Mouse (Mus musculus): ENCODE measurements around the gene Exosc5. TPM values are rescaled to one million over a fixed set of nuclear protein-coding genes. Genes with fewer than 3 reads are reported as not detected.
A peak's percentile ranks its signal among the peaks of the same experiment; 100 is the strongest.

Gene Exosc5
- polyA plus RNA-seq, 1 experiment from 2014 or later: 83.0 TPM

GRCm38 (mm10) chr7:25626509-25627430, 32.2 kb upstream of the Exosc5 start, which contains the start of gene B3gnt8:
Gene B3gnt8, plus strand, starts transcription at chr7:25626654.
- Histone ChIP-seq H3K27me3 (ENCODE audit: control insufficient read depth, insufficient read depth, low read length) (no peaks in the 10 kb centered on the region), H3K27ac (ENCODE audit: low read length) (peak within 1 kb of the TSS; percentile 85), H3K4me2 (replicated peaks; ENCODE audit: low read depth, low read length) (peak within 1 kb of the TSS; percentile 68), H3K4me3 (ENCODE audit: low read depth, low read length) (peak within 1 kb of the TSS; percentile 47), H3K4me1 (ENCODE audit: control insufficient read depth, insufficient read depth, low read length) (peaks cover 20% of the 10 kb centered on the region), H3K9me3 (ENCODE audit: control insufficient read depth, low read depth, low read length) (no peaks in the 10 kb centered on the region), H3K36me3 (ENCODE audit: control insufficient read depth, insufficient read depth, low read length) (peaks cover 20% of the 10 kb centered on the region), H3K9ac (replicated peaks; ENCODE audit: low read depth, low read length) (peak within 1 kb of the TSS; percentile 38)
- WGBS: 8% methylated on average over 29 of the region's 29 CpGs
- peak; percentile 62 for ATAC-seq (ENCODE audit: insufficient number of reproducible peaks, insufficient read depth, low FRiP score, low read depth)

- 11% methylated on average over 38 of the region's 38 CpGs for WGBS
- Histone ChIP-seq H3K27me3 (ENCODE audit: control insufficient read depth, insufficient read depth, low read length) (no peaks in the 10 kb centered on the region), H3K4me3 (ENCODE audit: low read depth, low read length) (peak overlapping the region; percentile 47), H3K36me3 (ENCODE audit: control insufficient read depth, insufficient read depth, low read length) (peaks cover 12% of the 10 kb centered on the region), H3K4me2 (replicated peaks; ENCODE audit: low read depth, low read length) (peak overlapping the region; percentile 68), H3K4me1 (ENCODE audit: control insufficient read depth, insufficient read depth, low read length) (peaks cover 20% of the 10 kb centered on the region), H3K9ac (replicated peaks; ENCODE audit: low read depth, low read length) (peak overlapping the region; percentile 38), H3K9me3 (ENCODE audit: control insufficient read depth, low read depth, low read length) (no peaks in the 10 kb centered on the region), H3K27ac (ENCODE audit: low read length) (peak overlapping the region; percentile 85)
- peak; percentile 82 for ATAC-seq (ENCODE audit: insufficient number of reproducible peaks, insufficient read depth, low FRiP score, low read depth)
Measured at GRCm38 (mm10) chr7:25627431-25628322, 31.3 kb upstream of the Exosc5 start.

- no peak overlapping the region; the same call in 1 of the 2 replicates for H3K27ac ChIP-seq (ENCODE audit: low read length)
- H3K4me2 ChIP-seq (replicated peaks; ENCODE audit: low read depth, low read length): peak overlapping the region; percentile 68
- no peaks in the 10 kb centered on the region for H3K9me3 ChIP-seq (ENCODE audit: control insufficient read depth, low read depth, low read length)
- WGBS: 54% methylated on average over 8 of the region's 8 CpGs
- peaks cover 20% of the 10 kb centered on the region for H3K4me1 ChIP-seq (ENCODE audit: control insufficient read depth, insufficient read depth, low read length)
- H3K4me3 ChIP-seq (ENCODE audit: low read depth, low read length): peak overlapping the region; percentile 47
- H3K36me3 ChIP-seq (ENCODE audit: control insufficient read depth, insufficient read depth, low read length): peaks cover 12% of the 10 kb centered on the region
- H3K27me3 ChIP-seq (ENCODE audit: control insufficient read depth, insufficient read depth, low read length): no peaks in the 10 kb centered on the region
- H3K9ac ChIP-seq (replicated peaks; ENCODE audit: low read depth, low read length): peak overlapping the region; percentile 38
- ATAC-seq (ENCODE audit: insufficient number of reproducible peaks, insufficient read depth, low FRiP score, low read depth): no peak
Measured at GRCm38 (mm10) chr7:25628323-25628620, 30.7 kb upstream of the Exosc5 start.

GRCm38 (mm10) chr7:25632679-25633078, 26.3 kb upstream of the Exosc5 start:
- peaks cover 16% of the 10 kb centered on the region for H3K36me3 ChIP-seq (ENCODE audit: control insufficient read depth, insufficient read depth, low read length)
- no peaks in the 10 kb centered on the region for H3K27me3 ChIP-seq (ENCODE audit: control insufficient read depth, insufficient read depth, low read length)
- peaks cover 12% of the 10 kb centered on the region; the same call in 1 of the 2 replicates for H3K4me1 ChIP-seq (ENCODE audit: control insufficient read depth, insufficient read depth, low read length)
- 83% methylated on average over 5 of the region's 5 CpGs for WGBS
- no peak for ATAC-seq (ENCODE audit: insufficient number of reproducible peaks, insufficient read depth, low FRiP score, low read depth)
- H3K27ac ChIP-seq (ENCODE audit: low read length): no peak overlapping the region
- no peak overlapping the region for H3K9ac ChIP-seq (replicated peaks; ENCODE audit: low read depth, low read length)
- no peak overlapping the region for H3K4me2 ChIP-seq (replicated peaks; ENCODE audit: low read depth, low read length)
- H3K9me3 ChIP-seq (ENCODE audit: control insufficient read depth, low read depth, low read length): no peaks in the 10 kb centered on the region
- no peak overlapping the region for H3K4me3 ChIP-seq (ENCODE audit: low read depth, low read length)

GRCm38 (mm10) chr7:25636373-25636772, 22.6 kb upstream of the Exosc5 start:
- H3K4me1 ChIP-seq (ENCODE audit: control insufficient read depth, insufficient read depth, low read length): no peaks in the 10 kb centered on the region
- no peaks in the 10 kb centered on the region for H3K27me3 ChIP-seq (ENCODE audit: control insufficient read depth, insufficient read depth, low read length)
- no peak overlapping the region for H3K9ac ChIP-seq (replicated peaks; ENCODE audit: low read depth, low read length)
- no peaks in the 10 kb centered on the region for H3K9me3 ChIP-seq (ENCODE audit: control insufficient read depth, low read depth, low read length)
- ATAC-seq (ENCODE audit: insufficient number of reproducible peaks, insufficient read depth, low FRiP score, low read depth): no peak
- 32% methylated on average over 3 of the region's 3 CpGs for WGBS
- no peak overlapping the region for H3K27ac ChIP-seq (ENCODE audit: low read length)
- no peak overlapping the region for H3K4me2 ChIP-seq (replicated peaks; ENCODE audit: low read depth, low read length)
- H3K36me3 ChIP-seq (ENCODE audit: control insufficient read depth, insufficient read depth, low read length): peaks cover 10% of the 10 kb centered on the region; the same call in 1 of the 2 replicates
- no peak overlapping the region for H3K4me3 ChIP-seq (ENCODE audit: low read depth, low read length)

- H3K9ac ChIP-seq (replicated peaks; ENCODE audit: low read depth, low read length): no peak overlapping the region
- no peak overlapping the region for H3K4me2 ChIP-seq (replicated peaks; ENCODE audit: low read depth, low read length)
- no peak overlapping the region for H3K4me3 ChIP-seq (ENCODE audit: low read depth, low read length)
- H3K27ac ChIP-seq (ENCODE audit: low read length): no peak overlapping the region
- H3K9me3 ChIP-seq (ENCODE audit: control insufficient read depth, low read depth, low read length): no peaks in the 10 kb centered on the region
- H3K36me3 ChIP-seq (ENCODE audit: control insufficient read depth, insufficient read depth, low read length): peaks cover 14% of the 10 kb centered on the region; the same call in 1 of the 2 replicates
- WGBS: 83% methylated on average over 5 of the region's 5 CpGs
- ATAC-seq (ENCODE audit: insufficient number of reproducible peaks, insufficient read depth, low FRiP score, low read depth): no peak
- no peaks in the 10 kb centered on the region for H3K4me1 ChIP-seq (ENCODE audit: control insufficient read depth, insufficient read depth, low read length)
- no peaks in the 10 kb centered on the region for H3K27me3 ChIP-seq (ENCODE audit: control insufficient read depth, insufficient read depth, low read length)
Measured at GRCm38 (mm10) chr7:25637099-25637498, 21.9 kb upstream of the Exosc5 start.

- Histone ChIP-seq H3K4me2 (replicated peaks; ENCODE audit: low read depth, low read length) (no peak overlapping the region), H3K27ac (ENCODE audit: low read length) (no peak overlapping the region), H3K36me3 (ENCODE audit: control insufficient read depth, insufficient read depth, low read length) (peaks cover 14% of the 10 kb centered on the region; the same call in 1 of the 2 replicates), H3K27me3 (ENCODE audit: control insufficient read depth, insufficient read depth, low read length) (no peaks in the 10 kb centered on the region), H3K4me1 (ENCODE audit: control insufficient read depth, insufficient read depth, low read length) (no peaks in the 10 kb centered on the region), H3K4me3 (ENCODE audit: low read depth, low read length) (no peak overlapping the region), H3K9ac (replicated peaks; ENCODE audit: low read depth, low read length) (no peak overlapping the region), H3K9me3 (ENCODE audit: control insufficient read depth, low read depth, low read length) (no peaks in the 10 kb centered on the region)
- ATAC-seq (ENCODE audit: insufficient number of reproducible peaks, insufficient read depth, low FRiP score, low read depth): no peak
- WGBS: 94% methylated on average over 4 of the region's 4 CpGs
Measured at GRCm38 (mm10) chr7:25639754-25640153, 19.2 kb upstream of the Exosc5 start.

- no peaks in the 10 kb centered on the region for H3K9me3 ChIP-seq (ENCODE audit: control insufficient read depth, low read depth, low read length)
- H3K9ac ChIP-seq (replicated peaks; ENCODE audit: low read depth, low read length): no peak overlapping the region
- no peak overlapping the region for H3K4me3 ChIP-seq (ENCODE audit: low read depth, low read length)
- H3K4me2 ChIP-seq (replicated peaks; ENCODE audit: low read depth, low read length): no peak overlapping the region
- WGBS: 77% methylated on average over 10 of the region's 10 CpGs
- H3K4me1 ChIP-seq (ENCODE audit: control insufficient read depth, insufficient read depth, low read length): no peaks in the 10 kb centered on the region
- ATAC-seq (ENCODE audit: insufficient number of reproducible peaks, insufficient read depth, low FRiP score, low read depth): no peak
- no peaks in the 10 kb centered on the region for H3K27me3 ChIP-seq (ENCODE audit: control insufficient read depth, insufficient read depth, low read length)
- peaks cover 4% of the 10 kb centered on the region; the same call in 1 of the 2 replicates for H3K36me3 ChIP-seq (ENCODE audit: control insufficient read depth, insufficient read depth, low read length)
- H3K27ac ChIP-seq (ENCODE audit: low read length): no peak overlapping the region
Measured at GRCm38 (mm10) chr7:25644136-25644535, 14.8 kb upstream of the Exosc5 start.
